Mouse (Mus musculus) embryonic fibroblast, embryonic 13.5 days (primary cell): Measurements from ENCODE around the gene Nipsnap1.

Experiments
- CTCF ChIP-seq: IDR thresholded peaks from 2 replicates; pipeline ENCODE4 v1.5.1; 2011; ENCODE audit warnings: mild to moderate bottlenecking, control low read depth, low read length, moderate library complexity, borderline replicate concordance; ENCODE audit not compliant: insufficient read depth
- POLR2A ChIP-seq: IDR thresholded peaks from 2 replicates; pipeline ENCODE4 v1.6.1; 2011; ENCODE audit warnings: low read depth, mild to moderate bottlenecking, control low read depth, low read length, moderate library complexity

DNA sequence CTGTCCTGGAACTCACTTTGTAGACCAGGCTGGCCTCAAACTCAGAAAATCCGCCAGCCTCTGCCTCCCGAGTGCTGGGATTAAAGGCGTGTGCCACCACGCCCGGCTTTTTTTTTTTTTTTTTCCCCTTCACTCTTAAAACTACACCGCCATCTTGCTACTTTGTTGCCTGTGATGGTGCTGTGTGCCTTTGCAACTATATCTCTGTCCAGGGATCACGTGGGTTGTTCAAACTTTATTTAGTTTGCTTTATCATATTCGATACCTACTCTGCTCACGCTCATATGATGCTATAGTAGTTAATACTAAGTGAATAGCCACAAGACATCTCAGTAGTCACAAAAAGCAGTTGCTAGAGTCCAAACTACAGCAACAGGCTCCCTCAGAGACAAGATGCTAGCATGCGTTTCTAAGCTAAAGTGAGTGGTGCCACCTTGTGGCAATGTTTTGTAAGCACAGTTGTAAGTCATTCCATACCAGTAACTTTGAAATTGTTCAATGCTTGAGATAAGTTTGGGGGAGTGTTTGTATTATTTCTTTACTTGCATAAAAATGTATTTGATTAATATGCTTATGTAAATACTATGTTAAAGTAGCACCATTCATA, 8.0 kb upstream of the Nipsnap1 start:
- TF ChIP-seq CTCF: 0 out of 2 replicates have a peak, but pooled peaks have one; percentile 9
- no peak for TF ChIP-seq POLR2A
